Mouse (Mus musculus) liver, embryonic 11.5 days (tissue): ENCODE data around the gene Srsf4. TPM values are rescaled to one million over a fixed set of nuclear protein-coding genes. Genes with fewer than 3 reads are reported as not detected.
A peak's percentile ranks its signal among the peaks of the same experiment; 100 is the strongest.

Source experiments
- ATAC-seq: fragments of 200-750 bp; cut with Nextera tagmentation; replicated peaks from 2 replicates; pipeline ENCODE4 v1.8.0; 2017; ENCODE audit warnings: moderate number of reproducible peaks, mild to moderate bottlenecking, moderate TSS enrichment, moderate library complexity; ENCODE audit not compliant: low FRiP score
- DNase-seq: peaks from one replicate; pipeline ENCODE4 v3.0.0-alpha.2; 2017; ENCODE audit warnings: low spot score
- H3K27ac ChIP-seq: fragments of 300-500 bp; sonication (generic); 2 replicates; pipeline ENCODE4 v1.5.1; 2014; ENCODE audit warnings: mild to moderate bottlenecking, low read depth, low read length, control low read depth
- H3K27me3 ChIP-seq: fragments of 300-500 bp; sonication (generic); replicated peaks from 2 replicates; pipeline ENCODE4 v1.6.1; 2014; ENCODE audit warnings: low read length, mixed read lengths; ENCODE audit not compliant: control insufficient read depth, insufficient read depth
- H3K36me3 ChIP-seq: fragments of 300-500 bp; sonication (generic); 2 replicates; pipeline ENCODE4 v1.6.1; 2014; ENCODE audit warnings: mild to moderate bottlenecking, low read length, moderate library complexity, mixed read lengths; ENCODE audit not compliant: control insufficient read depth, insufficient read depth
- H3K4me1 ChIP-seq: fragments of 300-500 bp; sonication (generic); replicated peaks from 2 replicates; pipeline ENCODE4 v1.6.1; 2014; ENCODE audit warnings: low read length, mixed read lengths; ENCODE audit not compliant: control insufficient read depth, insufficient read depth
- H3K4me2 ChIP-seq: fragments of 300-500 bp; sonication (generic); 2 replicates; pipeline ENCODE4 v1.6.1; 2014; ENCODE audit warnings: mild to moderate bottlenecking, control low read depth, moderate library complexity
- H3K4me3 ChIP-seq: fragments of 300-500 bp; sonication (generic); 2 replicates; pipeline ENCODE4 v1.5.1; 2014; ENCODE audit warnings: low read depth, low read length, control low read depth
- H3K9ac ChIP-seq: fragments of 300-500 bp; sonication (generic); 2 replicates; pipeline ENCODE4 v1.6.1; 2014; ENCODE audit warnings: low read depth, low read length, control low read depth
- H3K9me3 ChIP-seq: fragments of 300-500 bp; sonication (generic); 2 replicates; pipeline ENCODE4 v1.6.1; 2016; ENCODE audit warnings: low read length, inconsistent platforms, mixed read lengths; ENCODE audit not compliant: control insufficient read depth
- WGBS: fragments of 180-500 bp; shearing (Covaris S2); extraction: QIAGEN DNeasy Blood & Tissue Kit; methylation state at CpG from one replicate; pipeline ENCODE4 v1.1.7; 2014; 5-methylcytosine and 5-hydroxymethylcytosine counted together
- polyA plus RNA-seq: library from polyadenylated mRNA; unstranded; fragments of >200 nt; fragmentation: Nextera tagmentation; extraction: Ambion mirVana; gene quantifications from 2 replicates; pipeline ENCODE4 v1.2.1, GENCODE M21; 2014

Srsf4 gene
- polyA plus RNA-seq, 1 experiment from 2014 or later = 113 TPM

DNA sequence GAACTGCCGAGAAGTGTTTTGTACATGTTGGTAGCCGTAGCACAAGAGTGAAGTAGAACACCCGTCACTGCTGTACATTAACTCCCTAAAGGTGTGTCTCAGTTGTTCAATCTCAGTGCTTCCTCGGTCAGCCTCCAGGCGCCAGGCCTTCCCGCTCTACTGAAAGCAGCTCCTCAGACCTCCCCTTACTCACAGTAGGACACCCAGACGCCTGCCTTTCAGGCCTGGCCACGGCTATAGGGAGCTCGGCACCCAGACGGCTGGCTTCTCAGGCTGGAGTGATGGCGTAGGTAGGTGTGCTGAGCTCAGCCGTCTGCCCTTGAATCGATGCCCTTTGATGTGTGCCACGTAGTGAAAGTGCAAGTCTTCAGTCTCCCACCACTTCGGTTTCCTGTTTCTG, 27.7 kb downstream of the Srsf4 start:
- Histone ChIP-seq H3K4me1 (no peaks in the 10 kb centered on the region), H3K9me3 (no peaks in the 10 kb centered on the region), H3K27ac (no peak overlapping the region), H3K4me3 (no peak overlapping the region), H3K36me3 (peaks cover 48% of the 10 kb centered on the region), H3K27me3 (no peaks in the 10 kb centered on the region), H3K9ac (no peak overlapping the region), H3K4me2 (no peak overlapping the region)
- WGBS = 91% methylated on average over 15 of the region's 15 CpGs
- ATAC-seq (no peak), DNase-seq (no peak)

DNA sequence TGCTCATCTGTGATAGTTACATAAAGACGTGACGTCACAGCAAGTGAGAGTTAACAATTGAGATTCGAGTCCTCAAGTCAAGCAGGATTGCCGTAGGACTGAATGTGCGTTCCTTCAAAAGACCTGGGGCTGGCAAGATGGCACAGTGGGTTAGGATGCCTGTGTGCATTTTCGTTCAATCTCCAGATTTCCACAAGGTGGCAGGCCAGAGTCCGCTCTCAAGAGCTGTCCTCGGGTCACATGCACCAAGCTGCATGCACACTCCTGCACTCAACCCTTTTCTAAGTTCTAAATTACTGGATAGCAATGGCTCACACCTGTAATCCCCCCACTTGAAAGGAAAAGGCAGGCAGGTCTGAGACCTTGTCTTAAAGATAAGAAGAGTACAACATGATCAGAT, 31.1 kb downstream of the Srsf4 start:
- Histone ChIP-seq H3K9me3 (no peaks in the 10 kb centered on the region), H3K27me3 (no peaks in the 10 kb centered on the region), H3K4me2 (no peak overlapping the region), H3K36me3 (peaks cover 29% of the 10 kb centered on the region), H3K4me3 (no peak overlapping the region), H3K4me1 (no peaks in the 10 kb centered on the region), H3K9ac (no peak overlapping the region), H3K27ac (no peak overlapping the region)
- no peak for ATAC-seq
- no peak for DNase-seq
- WGBS = 65% methylated on average over 8 of the region's 8 CpGs

DNA sequence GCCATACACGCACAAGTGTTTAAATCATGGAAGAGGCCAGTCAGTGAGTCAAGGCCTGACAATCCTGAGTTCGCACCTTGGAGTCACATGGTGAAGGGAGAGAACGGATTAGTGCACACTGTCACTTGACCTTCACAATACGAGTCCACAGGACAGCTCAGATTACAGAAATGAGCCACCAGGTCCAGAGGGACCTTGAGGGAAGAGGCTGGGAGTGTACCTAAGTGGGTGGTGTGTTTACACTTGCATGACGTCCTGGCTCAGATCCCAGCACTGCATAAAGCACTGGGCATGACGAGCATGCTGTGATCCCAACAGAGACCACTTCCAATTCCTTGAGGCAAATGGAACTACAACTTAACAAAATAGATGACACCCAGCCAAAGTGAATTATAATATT, 33.0 kb downstream of the Srsf4 start:
- DNase-seq (no peak), ATAC-seq (no peak)

DNA sequence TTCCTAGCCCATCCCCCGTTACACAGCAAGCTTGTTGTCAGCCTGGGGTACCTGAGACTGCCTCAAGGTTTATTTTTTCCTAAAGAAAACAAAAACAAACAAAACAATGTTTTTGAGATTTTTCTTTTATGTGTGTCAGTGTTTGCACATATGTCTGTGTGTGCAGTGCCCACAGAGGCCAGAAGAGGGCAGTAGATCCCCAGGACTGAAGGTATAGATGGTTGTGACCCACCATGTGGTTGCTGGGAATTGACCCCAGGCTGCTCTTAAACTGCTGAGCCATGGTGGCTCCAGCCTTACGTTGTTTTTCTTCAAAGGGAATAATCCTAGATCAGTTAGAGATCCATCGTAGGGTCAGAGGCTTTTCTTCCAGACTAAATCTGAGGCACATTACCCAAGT, 34.5 kb downstream of the Srsf4 start:
- H3K27ac ChIP-seq = no peak overlapping the region
- DNase-seq = no peak
- H3K9me3 ChIP-seq = no peaks in the 10 kb centered on the region
- H3K4me1 ChIP-seq = peaks cover 10% of the 10 kb centered on the region
- H3K36me3 ChIP-seq = peaks cover 3% of the 10 kb centered on the region; the same call in 1 of the 2 replicates
- no peak overlapping the region for H3K4me3 ChIP-seq
- 92% methylated on average over 3 of the region's 3 CpGs for WGBS
- H3K4me2 ChIP-seq = no peak overlapping the region
- ATAC-seq = no peak
- no peak overlapping the region for H3K9ac ChIP-seq
- peaks cover 13% of the 10 kb centered on the region for H3K27me3 ChIP-seq

More for the DNA sequence above, 33.0 kb downstream of the Srsf4 start:
- Histone ChIP-seq H3K9me3 (no peaks in the 10 kb centered on the region), H3K4me3 (no peak overlapping the region), H3K9ac (no peak overlapping the region), H3K4me2 (no peak overlapping the region), H3K36me3 (peaks cover 10% of the 10 kb centered on the region), H3K27me3 (no peaks in the 10 kb centered on the region), H3K4me1 (peaks cover 10% of the 10 kb centered on the region), H3K27ac (no peak overlapping the region)
- 73% methylated on average over 6 of the region's 6 CpGs for WGBS

DNA sequence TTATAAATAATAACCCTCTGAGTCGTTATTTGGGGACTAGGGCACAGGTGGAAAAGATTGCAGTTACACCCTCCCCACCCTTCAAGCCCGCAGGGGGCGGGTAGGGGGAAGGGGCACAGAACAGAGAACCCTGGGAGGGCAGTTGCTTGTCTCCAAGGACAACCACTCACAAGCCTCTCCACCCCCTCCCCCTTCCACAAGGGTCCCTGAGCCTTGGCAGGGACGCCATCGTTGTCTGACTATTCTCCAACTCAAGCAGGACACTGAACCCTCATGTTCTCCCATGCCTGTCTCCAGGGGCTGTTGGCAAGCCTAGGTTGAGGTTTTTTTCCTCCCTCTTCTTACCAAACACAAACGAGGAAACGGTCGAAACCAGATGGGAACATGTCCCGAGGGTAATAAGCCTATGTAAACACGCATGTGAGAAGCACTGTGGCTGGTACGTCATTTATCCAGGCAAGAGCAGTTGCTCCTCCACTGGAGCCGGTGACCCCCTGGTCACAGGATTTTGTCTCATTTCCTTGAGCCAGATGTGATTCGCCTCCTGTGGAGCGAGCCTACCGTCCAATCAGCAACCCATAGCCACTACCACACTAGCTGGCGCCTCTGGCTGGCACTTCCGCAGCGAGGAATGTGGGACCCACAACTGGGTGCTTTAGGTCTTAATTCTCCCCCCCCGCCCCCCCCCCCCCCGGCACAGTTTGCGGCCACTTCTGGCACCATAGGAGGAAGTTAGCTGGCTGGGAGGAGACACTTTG, 37.0 kb downstream of the Srsf4 start:
- no peak overlapping the region for H3K4me3 ChIP-seq
- H3K27ac ChIP-seq = no peak overlapping the region
- no peaks in the 10 kb centered on the region for H3K9me3 ChIP-seq
- no peaks in the 10 kb centered on the region for H3K36me3 ChIP-seq
- peaks cover 38% of the 10 kb centered on the region for H3K27me3 ChIP-seq
- ATAC-seq = no peak
- WGBS = 16% methylated on average over 20 of the region's 21 CpGs
- DNase-seq = no peak
- no peak overlapping the region for H3K9ac ChIP-seq
- peak overlapping the region; percentile 48 for H3K4me2 ChIP-seq
- H3K4me1 ChIP-seq = peaks cover 13% of the 10 kb centered on the region

DNA sequence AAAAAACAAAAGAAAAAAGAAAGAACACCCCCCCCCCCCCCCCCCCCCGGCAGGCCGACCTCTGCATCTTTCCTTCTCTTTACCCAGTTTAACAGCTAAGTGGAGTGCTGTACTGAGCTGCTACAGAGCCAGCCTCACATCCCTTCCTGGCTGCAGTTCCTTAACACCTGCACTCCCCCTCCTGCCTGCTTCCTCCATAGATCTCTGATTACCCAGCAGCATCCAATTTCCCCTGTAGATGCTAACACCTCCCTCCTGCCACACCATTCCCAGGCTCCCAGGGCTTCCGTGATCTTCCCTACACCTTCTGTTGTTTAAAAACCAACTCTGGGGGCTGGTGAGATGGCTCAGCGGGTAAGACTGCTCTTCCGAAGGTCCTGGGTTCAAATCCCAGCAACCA, 38.1 kb downstream of the Srsf4 start:
- Histone ChIP-seq H3K4me2 (no peak overlapping the region), H3K9me3 (no peaks in the 10 kb centered on the region), H3K27ac (no peak overlapping the region), H3K9ac (no peak overlapping the region), H3K4me1 (peaks cover 15% of the 10 kb centered on the region), H3K36me3 (no peaks in the 10 kb centered on the region), H3K27me3 (peaks cover 49% of the 10 kb centered on the region), H3K4me3 (no peak overlapping the region)
- no peak for ATAC-seq
- WGBS = 52% methylated on average over 3 of the region's 5 CpGs
- DNase-seq = no peak

DNA sequence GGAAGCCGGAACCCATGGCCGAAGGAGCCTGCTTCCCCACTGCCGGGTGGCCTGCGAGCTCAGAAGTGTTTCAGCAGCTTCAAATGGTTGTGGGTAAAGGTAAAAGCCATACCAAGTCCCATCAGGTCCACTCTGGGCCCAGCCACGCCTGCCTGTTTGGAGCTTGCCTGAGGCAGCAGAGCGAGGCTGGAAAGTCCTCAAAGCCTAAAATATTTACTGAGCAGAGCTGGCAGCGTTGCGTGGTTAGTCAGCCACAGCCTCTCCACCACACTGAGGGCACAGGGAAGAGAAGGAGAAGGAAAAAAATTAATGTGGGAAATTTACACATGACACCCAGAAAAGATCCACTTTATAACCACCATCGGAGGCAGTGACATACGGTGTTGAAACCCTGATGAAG, 40.1 kb downstream of the Srsf4 start:
- DNase-seq (no peak), ATAC-seq (no peak)
- WGBS = 48% methylated on average over 10 of the region's 10 CpGs
- Histone ChIP-seq H3K9me3 (no peaks in the 10 kb centered on the region), H3K4me3 (no peak overlapping the region), H3K36me3 (no peaks in the 10 kb centered on the region), H3K4me2 (no peak overlapping the region), H3K27me3 (peaks cover 67% of the 10 kb centered on the region), H3K4me1 (peaks cover 19% of the 10 kb centered on the region), H3K9ac (no peak overlapping the region), H3K27ac (no peak overlapping the region)

DNA sequence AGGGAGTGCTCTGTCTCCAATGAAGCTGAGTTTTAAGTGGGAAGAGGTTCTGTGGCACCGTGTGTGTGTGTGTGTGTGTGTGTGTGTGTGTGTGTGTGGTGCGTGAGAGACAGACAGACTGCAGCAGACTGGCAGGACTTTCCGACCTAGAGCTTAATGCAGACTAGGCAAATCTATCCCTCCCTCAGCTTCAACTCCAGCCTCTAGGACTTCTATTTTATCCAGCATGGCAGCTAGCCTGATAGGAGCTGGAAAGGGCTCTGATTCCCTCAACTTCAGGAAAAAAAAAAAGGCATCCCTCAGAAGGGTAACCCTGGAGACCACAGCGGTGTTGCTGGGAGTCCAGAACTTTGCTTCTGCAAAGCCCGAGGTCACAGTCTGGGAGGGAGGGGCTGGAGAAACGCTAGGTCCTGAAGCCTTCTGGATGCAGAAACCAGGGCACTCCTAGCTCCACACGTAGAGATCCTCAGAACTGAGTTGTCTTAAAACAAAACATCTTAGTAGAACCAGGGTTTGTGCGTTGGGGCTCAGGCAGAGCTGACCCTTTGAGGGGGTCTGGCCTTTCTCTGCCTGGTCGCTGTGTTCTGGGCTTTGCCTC, 40.7 kb downstream of the Srsf4 start:
- WGBS = 13% methylated on average over 9 of the region's 9 CpGs
- Histone ChIP-seq H3K4me2 (no peak overlapping the region), H3K9me3 (no peaks in the 10 kb centered on the region), H3K9ac (no peak overlapping the region), H3K4me3 (no peak overlapping the region), H3K27me3 (peaks cover 73% of the 10 kb centered on the region), H3K27ac (no peak overlapping the region), H3K4me1 (peaks cover 25% of the 10 kb centered on the region), H3K36me3 (no peaks in the 10 kb centered on the region)
- no peak for DNase-seq
- ATAC-seq = no peak
